Mouse (Mus musculus) heart, adult 2 months (tissue): Measurements from ENCODE around the gene Eml6.

Source experiments
- CTCF ChIP-seq: fragments of 200-600 bp; IDR thresholded peaks from 2 replicates; pipeline ENCODE4 v1.8.1; 2022; ENCODE audit warnings: antibody characterized with exemption, mild to moderate bottlenecking, moderate library complexity
- EP300 ChIP-seq: fragments of 200-500 bp; IDR thresholded peaks from 2 replicates; pipeline ENCODE4 v1.6.1; 2011; ENCODE audit warnings: low read depth, low read length, control low read depth; ENCODE audit not compliant: insufficient read depth
- POLR2A ChIP-seq: fragments of 200-500 bp; IDR thresholded peaks from 2 replicates; pipeline ENCODE4 v1.6.1; 2011; ENCODE audit warnings: mild to moderate bottlenecking, low read depth, low read length, control low read depth; ENCODE audit not compliant: insufficient read depth

DNA sequence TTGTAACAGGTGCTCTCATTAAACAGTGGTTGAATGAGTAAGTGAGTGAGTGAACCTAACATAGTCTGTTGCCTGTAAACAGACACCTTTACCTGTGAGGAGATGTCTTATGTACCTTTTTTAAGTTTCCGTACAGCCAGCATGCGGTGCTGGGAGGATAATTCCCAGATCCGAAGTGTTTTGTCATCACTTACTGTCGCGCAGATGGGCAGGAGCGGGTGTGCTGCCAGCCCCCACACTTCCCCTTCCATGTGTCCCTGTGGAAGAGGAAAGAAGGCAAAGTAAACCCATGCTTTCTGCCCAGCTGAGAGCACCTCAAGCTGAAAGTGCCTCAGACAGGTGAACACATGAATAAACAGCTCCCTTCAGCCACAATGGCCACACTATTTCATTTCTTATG lies 230.7 kb downstream of the Eml6 start:
- TF ChIP-seq CTCF (no peak), POLR2A (no peak), EP300 (no peak)
